Mouse (Mus musculus): ENCODE measurements around the gene Ephb1. TPM values are rescaled to one million over a fixed set of nuclear protein-coding genes. Genes with fewer than 3 reads are reported as not detected.

Ephb1 gene
- total RNA-seq, 2 experiments from 2014 or later: 23.4 to 26.7 TPM

GRCm38 (mm10) chr9:102351721-102352120 lies 2.8 kb downstream of the Ephb1 start:
- no peak for TF ChIP-seq CTCF (IDR thresholded peaks at IDR 0.05)
- DNase-seq (ENCODE audit: extremely low spot score in 1 of 2, low spot score in 2 of 2): peak; percentile 16 to 45
- Histone ChIP-seq H3K4me3 (peak overlapping the region; percentile 33), H3K27ac (no peak overlapping the region)
- intact Hi-C loops (cut with DNase I): loop anchor here (5.0 kb wide), 1 partner anchor 84 kb away; no protein-coding TSS in a partner anchor

- Histone ChIP-seq H3K27ac (no peak overlapping the region), H3K4me3 (no peak overlapping the region)
- DNase-seq (ENCODE audit: extremely low spot score in 1 of 2, low spot score in 2 of 2): peak in 1 of 2 experiments; percentile 9
- TF ChIP-seq CTCF (IDR thresholded peaks at IDR 0.05): no peak
- intact Hi-C loops (cut with DNase I): loop anchor here (5.0 kb wide), 1 partner anchor 84 kb away; no protein-coding TSS in a partner anchor
Observed at GRCm38 (mm10) chr9:102351221-102351620, 3.3 kb downstream of the Ephb1 start.

- H3K4me3 ChIP-seq: no peak overlapping the region
Observed at GRCm38 (mm10) chr9:102350696-102351095, 3.8 kb downstream of the Ephb1 start.

GRCm38 (mm10) chr9:102350076-102350475 lies 4.4 kb downstream of the Ephb1 start:
- no peak for TF ChIP-seq CTCF (IDR thresholded peaks at IDR 0.05)
- Histone ChIP-seq H3K27ac (no peak overlapping the region), H3K4me3 (no peak overlapping the region)
- intact Hi-C loops (cut with DNase I): loop anchor here (5.0 kb wide), 1 partner anchor 83 kb away; no protein-coding TSS in a partner anchor
- peak in 1 of 2 experiments; percentile 8 for DNase-seq (ENCODE audit: extremely low spot score in 1 of 2, low spot score in 2 of 2)

More at GRCm38 (mm10) chr9:102350696-102351095, 3.8 kb downstream of the Ephb1 start:
- no peak overlapping the region for H3K27ac ChIP-seq
- peak in 1 of 2 experiments; percentile 8 for DNase-seq (ENCODE audit: extremely low spot score in 1 of 2, low spot score in 2 of 2)
- intact Hi-C loops (cut with DNase I): loop anchor here (5.0 kb wide), 1 partner anchor 83 kb away; no protein-coding TSS in a partner anchor
- no peak for TF ChIP-seq CTCF (IDR thresholded peaks at IDR 0.05)

- Histone ChIP-seq H3K27ac (no peak overlapping the region), H3K4me3 (no peak overlapping the region)
- no peak for TF ChIP-seq CTCF (IDR thresholded peaks at IDR 0.05)
- intact Hi-C loops (cut with DNase I): no loop called here
- DNase-seq (ENCODE audit: extremely low spot score in 1 of 2, low spot score in 2 of 2): peak in 1 of 2 experiments; percentile 8
Observed at GRCm38 (mm10) chr9:102346801-102347200, 7.7 kb downstream of the Ephb1 start.

- no peak overlapping the region for H3K4me3 ChIP-seq
- TF ChIP-seq CTCF (IDR thresholded peaks at IDR 0.05): no peak
- no peak for DNase-seq (ENCODE audit: extremely low spot score in 1 of 2, low spot score in 2 of 2)
- H3K27ac ChIP-seq: no peak overlapping the region
- intact Hi-C loops (cut with DNase I): no loop called here
Observed at GRCm38 (mm10) chr9:102345474-102345873, 9.0 kb downstream of the Ephb1 start.

- intact Hi-C loops (cut with DNase I): no loop called here
- Histone ChIP-seq H3K27ac (no peak overlapping the region), H3K4me3 (no peak overlapping the region)
- DNase-seq (ENCODE audit: extremely low spot score in 1 of 2, low spot score in 2 of 2): no peak
- TF ChIP-seq CTCF (IDR thresholded peaks at IDR 0.05): no peak
Observed at GRCm38 (mm10) chr9:102345047-102345446, 9.4 kb downstream of the Ephb1 start.

GRCm38 (mm10) chr9:102344086-102344930 lies 10.2 kb downstream of the Ephb1 start:
- intact Hi-C loops (cut with DNase I): no loop called here
- TF ChIP-seq CTCF (IDR thresholded peaks at IDR 0.05): no peak
- Histone ChIP-seq H3K4me3 (no peak overlapping the region), H3K27ac (no peak overlapping the region)
- no peak for DNase-seq (ENCODE audit: extremely low spot score in 1 of 2, low spot score in 2 of 2)

GRCm38 (mm10) chr9:102343061-102343460 lies 11.4 kb downstream of the Ephb1 start:
- intact Hi-C loops (cut with DNase I): no loop called here
- H3K27ac ChIP-seq: no peak overlapping the region
- H3K4me3 ChIP-seq: no peak overlapping the region
- no peak for DNase-seq (ENCODE audit: extremely low spot score in 1 of 2, low spot score in 2 of 2)
- no peak for TF ChIP-seq CTCF (IDR thresholded peaks at IDR 0.05)

GRCm38 (mm10) chr9:102342026-102342425 lies 12.5 kb downstream of the Ephb1 start:
- no peak for TF ChIP-seq CTCF (IDR thresholded peaks at IDR 0.05)
- DNase-seq (ENCODE audit: extremely low spot score in 1 of 2, low spot score in 2 of 2): no peak
- Histone ChIP-seq H3K4me3 (no peak overlapping the region), H3K27ac (no peak overlapping the region)
- intact Hi-C loops (cut with DNase I): no loop called here

- no peak for DNase-seq (ENCODE audit: extremely low spot score in 1 of 2, low spot score in 2 of 2)
Observed at GRCm38 (mm10) chr9:102340768-102341167, 13.7 kb downstream of the Ephb1 start.

GRCm38 (mm10) chr9:102335571-102336282 lies 18.8 kb downstream of the Ephb1 start:
- intact Hi-C loops (cut with DNase I): no loop called here
- DNase-seq (ENCODE audit: extremely low spot score in 1 of 2, low spot score in 2 of 2): no peak
- Histone ChIP-seq H3K4me3 (no peak overlapping the region), H3K27ac (no peak overlapping the region)
- no peak for TF ChIP-seq CTCF (IDR thresholded peaks at IDR 0.05)

More at GRCm38 (mm10) chr9:102340768-102341167, 13.7 kb downstream of the Ephb1 start:
- TF ChIP-seq CTCF (IDR thresholded peaks at IDR 0.05): no peak
- H3K4me3 ChIP-seq: no peak overlapping the region
- no peak overlapping the region for H3K27ac ChIP-seq
- intact Hi-C loops (cut with DNase I): no loop called here
